Mouse (Mus musculus) naive thymus-derived CD4-positive, alpha-beta T cell, adult 2 months (primary cell): ENCODE data around the gene Spib.

Experiments used
- DNase-seq: peaks from one replicate; pipeline ENCODE4 v3.0.0-alpha.2; 2011; ENCODE audit warnings: low read depth

The Spib gene

DNA sequence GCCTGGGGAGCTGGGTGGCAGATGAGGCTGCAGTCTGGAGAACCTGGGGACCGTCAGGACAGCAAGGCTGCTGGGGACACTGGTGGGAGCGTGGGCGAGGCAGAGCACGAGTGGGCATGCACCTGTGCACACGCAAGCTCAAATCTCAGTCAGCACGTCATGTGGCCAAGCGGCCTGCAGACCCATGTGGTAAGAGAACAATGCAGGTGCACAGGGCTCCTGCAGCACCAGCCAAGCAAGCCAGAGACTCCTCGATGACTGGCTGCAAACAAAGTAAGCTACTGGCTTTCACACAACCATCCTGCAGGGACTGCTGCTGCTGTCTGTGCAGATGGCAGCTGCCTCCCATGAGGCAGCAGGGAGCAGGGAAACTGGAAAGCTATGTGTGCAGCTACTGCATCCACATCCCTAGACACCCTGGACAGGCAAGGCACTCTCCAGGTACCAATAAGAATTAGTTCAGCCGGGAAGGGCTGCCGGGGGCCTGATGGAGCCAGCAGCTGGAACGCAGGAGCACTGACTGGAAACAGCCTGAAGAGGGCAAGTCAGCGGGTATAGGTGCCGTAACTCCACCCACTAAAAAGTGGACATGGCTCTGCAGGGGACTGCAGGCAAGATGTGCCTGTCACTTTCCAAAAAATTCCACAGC is 44.8 kb downstream of the Spib start:
- no peak for DNase-seq

DNA sequence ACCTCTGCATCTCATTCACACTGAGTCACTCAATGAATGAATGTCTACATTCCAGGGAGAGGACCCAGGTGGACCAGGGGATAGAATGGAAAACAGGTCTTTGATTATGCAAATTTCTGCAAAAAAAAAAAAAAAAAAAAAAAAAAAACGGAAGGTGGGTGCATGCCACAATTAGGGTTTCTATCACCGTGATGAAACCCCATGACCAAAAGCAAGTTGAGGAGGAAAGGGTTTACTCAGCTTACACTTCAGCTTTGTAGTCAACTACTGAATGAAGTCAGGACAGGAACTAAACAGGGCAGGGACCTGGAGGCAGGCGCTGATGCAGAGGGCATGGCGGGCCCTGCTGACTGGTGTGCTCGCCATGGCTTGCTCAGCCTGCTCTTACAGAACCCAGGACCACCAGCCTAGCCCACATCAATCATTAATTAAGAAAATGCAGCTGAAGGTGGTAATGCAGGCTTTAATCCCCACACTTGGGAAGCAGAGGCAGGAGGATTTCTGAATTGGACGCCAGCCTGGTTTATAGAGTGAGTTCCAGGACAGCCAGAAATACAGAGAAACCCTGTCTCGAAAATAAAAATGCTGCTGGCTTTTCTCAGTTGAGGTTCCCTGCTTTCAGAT is 46.2 kb downstream of the Spib start:
- DNase-seq = no peak

DNA sequence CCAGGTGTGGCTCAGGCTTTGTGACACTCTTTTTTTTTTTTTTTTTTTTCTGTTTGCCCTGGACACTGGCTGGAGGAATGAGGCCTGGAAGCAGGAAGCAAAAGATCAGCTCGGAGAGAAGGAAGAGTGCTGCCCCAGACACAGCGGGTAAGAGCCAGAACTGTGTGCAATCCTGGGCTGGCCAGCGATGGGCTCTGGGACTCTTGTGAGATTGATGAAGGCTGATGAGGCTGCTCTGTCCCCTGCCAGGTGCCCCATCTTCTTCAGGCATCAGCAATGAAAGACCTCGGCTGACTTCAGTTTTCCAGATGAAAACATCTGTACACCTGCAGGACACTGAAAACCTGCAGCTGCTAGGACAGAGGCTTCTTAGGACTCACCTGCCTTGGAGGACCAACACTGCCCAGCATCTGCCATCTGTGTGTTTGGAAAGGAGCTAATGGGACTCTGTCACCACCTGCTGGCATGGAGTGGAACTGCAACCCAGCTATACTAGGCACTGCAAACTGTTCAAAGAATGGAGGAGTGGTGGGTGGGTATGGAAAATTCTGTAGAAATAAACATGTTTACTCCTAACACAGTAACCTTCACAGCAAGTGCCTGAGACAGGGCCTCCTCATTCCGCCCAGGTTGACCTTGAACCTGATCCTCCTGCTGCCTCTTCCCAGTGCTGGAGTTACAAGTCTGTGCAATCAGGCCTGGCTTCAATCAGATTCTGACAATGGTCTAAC is 46.9 kb downstream of the Spib start:
- peak; percentile 89 for DNase-seq

DNA sequence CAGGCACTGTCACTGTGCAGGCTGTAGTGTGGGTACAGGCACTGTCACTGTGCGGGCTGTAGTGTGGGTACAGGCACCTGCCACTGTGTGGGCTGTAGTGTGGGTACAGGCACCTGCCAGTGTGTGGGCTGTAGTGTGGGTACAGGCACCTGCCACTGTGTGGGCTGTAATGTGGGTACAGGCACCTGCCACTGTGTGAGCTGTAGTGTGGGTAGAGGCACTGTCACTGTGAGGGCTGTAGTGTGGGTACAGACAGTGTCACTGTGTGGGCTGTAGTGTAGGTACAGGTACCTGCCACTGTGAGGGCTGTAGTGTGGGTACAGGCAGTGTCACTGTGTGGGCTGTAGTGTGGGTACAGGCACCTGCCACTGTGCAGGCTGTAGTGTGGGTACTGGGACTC is 47.8 kb downstream of the Spib start:
- no peak for DNase-seq

DNA sequence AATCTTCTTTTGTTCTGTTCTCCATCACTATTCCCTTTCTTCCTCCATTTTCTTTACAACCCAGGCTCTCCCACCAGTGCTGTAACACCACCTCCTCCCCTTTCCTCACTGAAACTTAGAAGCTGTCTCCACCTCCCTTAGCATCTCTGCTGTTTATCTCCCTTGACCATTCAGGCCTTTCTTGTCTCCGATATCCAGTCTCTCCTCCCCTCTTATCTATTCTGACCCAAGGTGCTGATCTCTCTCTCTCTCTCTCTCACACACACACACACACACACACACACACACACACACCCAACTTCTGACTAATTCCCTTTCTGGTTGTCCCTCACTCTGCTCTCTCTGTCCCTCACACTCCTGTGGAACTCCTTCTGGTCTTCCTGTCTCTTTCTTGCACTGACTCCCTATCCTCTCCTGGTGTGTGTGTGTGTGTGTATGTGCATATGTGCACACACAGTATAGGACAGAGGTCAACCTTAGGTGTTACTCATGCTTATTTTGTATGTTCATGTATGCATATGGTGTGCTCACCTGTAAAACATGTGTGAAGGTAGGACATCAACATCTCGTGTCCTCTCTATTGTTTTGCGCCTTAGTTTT is 48.9 kb downstream of the Spib start:
- DNase-seq = no peak
